Mouse (Mus musculus): ENCODE measurements around the gene Acot7. TPM values are rescaled to one million over a fixed set of nuclear protein-coding genes. Genes with fewer than 3 reads are reported as not detected.

Gene Acot7
- polyA plus RNA-seq, 1 experiment from 2014 or later = 219 TPM

- peaks cover 68% of the 10 kb centered on the region for H3K27me3 ChIP-seq
- H3K4me2 ChIP-seq (replicated peaks) = 0 out of 2 replicates have a peak overlapping the region, but pooled peaks have one; percentile 11
- no peak overlapping the region for H3K27ac ChIP-seq (replicated peaks)
- WGBS = 13% methylated on average over 21 of the region's 21 CpGs
- H3K4me3 ChIP-seq = no peak overlapping the region
- no peaks in the 10 kb centered on the region for H3K9me3 ChIP-seq
- no peak for ATAC-seq (replicated peaks)
- peaks cover 23% of the 10 kb centered on the region for H3K4me1 ChIP-seq
- H3K9ac ChIP-seq (replicated peaks) = no peak overlapping the region
- no peaks in the 10 kb centered on the region for H3K36me3 ChIP-seq
Observed at GRCm38 (mm10) chr4:152157779-152158584, 20.0 kb upstream of the Acot7 start.

- Histone ChIP-seq H3K9me3 (no peaks in the 10 kb centered on the region), H3K27me3 (peaks cover 62% of the 10 kb centered on the region), H3K9ac (replicated peaks) (no peak within 1 kb of the TSS), H3K27ac (replicated peaks) (no peak within 1 kb of the TSS), H3K36me3 (no peaks in the 10 kb centered on the region), H3K4me3 (no peak within 1 kb of the TSS), H3K4me1 (peaks cover 19% of the 10 kb centered on the region), H3K4me2 (replicated peaks) (0 out of 2 replicates have a peak within 1 kb of the TSS, but pooled peaks have one; percentile 11)
- 3% methylated on average over 35 of the region's 35 CpGs for WGBS
- no peak for ATAC-seq (replicated peaks)
Observed at GRCm38 (mm10) chr4:152158585-152159284, 19.2 kb upstream of the Acot7 start, which contains the start of gene Hes2. Hes2 (plus strand) TSS chr4:152158867.

GRCm38 (mm10) chr4:152159285-152159678, 18.7 kb upstream of the Acot7 start:
- peaks cover 16% of the 10 kb centered on the region for H3K4me1 ChIP-seq
- no peak overlapping the region for H3K9ac ChIP-seq (replicated peaks)
- H3K4me2 ChIP-seq (replicated peaks) = no peak overlapping the region
- H3K4me3 ChIP-seq = no peak overlapping the region
- ATAC-seq (replicated peaks) = no peak
- no peaks in the 10 kb centered on the region for H3K36me3 ChIP-seq
- peaks cover 56% of the 10 kb centered on the region for H3K27me3 ChIP-seq
- H3K9me3 ChIP-seq = no peaks in the 10 kb centered on the region
- no peak overlapping the region for H3K27ac ChIP-seq (replicated peaks)
- WGBS = 1% methylated on average over 19 of the region's 19 CpGs

- no peak overlapping the region for H3K4me2 ChIP-seq (replicated peaks)
- H3K27me3 ChIP-seq = peaks cover 52% of the 10 kb centered on the region
- no peak for ATAC-seq (replicated peaks)
- H3K27ac ChIP-seq (replicated peaks) = no peak overlapping the region
- no peaks in the 10 kb centered on the region for H3K9me3 ChIP-seq
- 38% methylated on average over 4 of the region's 4 CpGs for WGBS
- H3K36me3 ChIP-seq = no peaks in the 10 kb centered on the region
- no peak overlapping the region for H3K9ac ChIP-seq (replicated peaks)
- peaks cover 16% of the 10 kb centered on the region for H3K4me1 ChIP-seq
- no peak overlapping the region for H3K4me3 ChIP-seq
Observed at GRCm38 (mm10) chr4:152160748-152161147, 17.2 kb upstream of the Acot7 start.

- WGBS = 74% methylated on average over 6 of the region's 6 CpGs
- Histone ChIP-seq H3K27ac (replicated peaks) (no peak overlapping the region), H3K9ac (replicated peaks) (no peak overlapping the region), H3K36me3 (no peaks in the 10 kb centered on the region), H3K9me3 (no peaks in the 10 kb centered on the region), H3K4me3 (no peak overlapping the region), H3K4me1 (peaks cover 16% of the 10 kb centered on the region), H3K4me2 (replicated peaks) (no peak overlapping the region), H3K27me3 (peaks cover 52% of the 10 kb centered on the region)
- no peak for ATAC-seq (replicated peaks)
Observed at GRCm38 (mm10) chr4:152161601-152162000, 16.3 kb upstream of the Acot7 start.

DNA sequence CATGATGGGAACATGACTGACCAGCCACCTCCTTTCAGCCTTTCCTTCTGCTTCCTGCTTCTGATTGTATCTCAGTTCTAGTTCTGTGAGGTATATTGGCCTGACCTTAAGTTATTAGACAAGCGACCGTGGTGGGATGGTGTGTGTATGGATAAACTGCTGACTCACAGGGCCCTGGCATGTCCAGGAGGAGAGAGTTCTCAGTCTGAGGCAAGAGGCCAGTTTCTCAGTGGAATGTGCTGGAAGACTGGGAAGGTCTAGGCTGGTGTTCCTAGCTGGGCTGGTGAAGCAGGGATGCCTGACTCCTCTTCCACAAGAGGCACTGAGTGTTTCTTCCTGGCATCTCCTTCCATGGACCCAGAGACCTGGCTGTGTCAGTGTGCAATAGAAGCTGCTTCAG, 15.2 kb upstream of the Acot7 start:
- no peak overlapping the region for H3K4me2 ChIP-seq (replicated peaks)
- peaks cover 44% of the 10 kb centered on the region for H3K27me3 ChIP-seq
- H3K9me3 ChIP-seq = no peaks in the 10 kb centered on the region
- ATAC-seq (replicated peaks) = no peak
- peaks cover 16% of the 10 kb centered on the region for H3K4me1 ChIP-seq
- H3K36me3 ChIP-seq = no peaks in the 10 kb centered on the region
- no peak overlapping the region for H3K4me3 ChIP-seq
- WGBS = 89% methylated on average over 2 of the region's 2 CpGs
- no peak overlapping the region for H3K9ac ChIP-seq (replicated peaks)
- no peak overlapping the region for H3K27ac ChIP-seq (replicated peaks)

- Histone ChIP-seq H3K27me3 (peaks cover 19% of the 10 kb centered on the region), H3K9ac (replicated peaks) (no peak overlapping the region), H3K4me3 (no peak overlapping the region), H3K4me1 (peaks cover 6% of the 10 kb centered on the region; the same call in 1 of the 2 replicates), H3K9me3 (no peaks in the 10 kb centered on the region), H3K36me3 (no peaks in the 10 kb centered on the region), H3K27ac (replicated peaks) (no peak overlapping the region), H3K4me2 (replicated peaks) (no peak overlapping the region)
- 28% methylated on average over 22 of the region's 22 CpGs for WGBS
- no peak for ATAC-seq (replicated peaks)
Observed at GRCm38 (mm10) chr4:152165036-152165931, 12.7 kb upstream of the Acot7 start.

GRCm38 (mm10) chr4:152168052-152168451, 9.9 kb upstream of the Acot7 start:
- Histone ChIP-seq H3K9ac (replicated peaks) (no peak overlapping the region), H3K9me3 (no peaks in the 10 kb centered on the region), H3K27ac (replicated peaks) (no peak overlapping the region), H3K27me3 (peaks cover 4% of the 10 kb centered on the region; the same call in 1 of the 2 replicates), H3K4me3 (no peak overlapping the region), H3K36me3 (no peaks in the 10 kb centered on the region), H3K4me1 (peaks cover 6% of the 10 kb centered on the region; the same call in 1 of the 2 replicates), H3K4me2 (replicated peaks) (no peak overlapping the region)
- ATAC-seq (replicated peaks) = no peak
- WGBS = 40% methylated on average over 8 of the region's 8 CpGs

DNA sequence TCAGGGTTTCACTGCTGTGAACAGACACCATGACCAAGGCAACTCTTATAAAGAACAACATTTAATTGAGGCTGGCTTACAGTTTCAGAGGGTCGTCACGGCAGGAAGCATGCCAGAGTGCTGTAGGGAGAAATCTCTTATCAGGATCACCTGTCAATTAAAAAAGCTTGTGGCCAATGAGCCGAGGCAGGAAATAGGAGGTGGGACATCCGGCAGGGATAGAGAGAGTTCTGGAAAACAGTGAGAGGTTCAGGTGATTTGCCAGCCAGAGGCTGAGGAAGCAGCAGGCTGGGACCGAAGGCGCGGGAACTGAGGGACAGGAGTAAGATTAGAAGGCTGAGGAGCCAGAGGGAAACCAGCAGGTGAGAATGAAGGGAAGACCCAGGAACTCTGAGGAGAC, 8.8 kb upstream of the Acot7 start:
- H3K36me3 ChIP-seq = no peaks in the 10 kb centered on the region
- no peak overlapping the region for H3K9ac ChIP-seq (replicated peaks)
- peaks cover 4% of the 10 kb centered on the region; the same call in 1 of the 2 replicates for H3K27me3 ChIP-seq
- H3K4me2 ChIP-seq (replicated peaks) = no peak overlapping the region
- H3K4me3 ChIP-seq = no peak overlapping the region
- 84% methylated on average over 7 of the region's 7 CpGs for WGBS
- H3K27ac ChIP-seq (replicated peaks) = no peak overlapping the region
- no peak for ATAC-seq (replicated peaks)
- no peaks in the 10 kb centered on the region for H3K9me3 ChIP-seq
- H3K4me1 ChIP-seq = peaks cover 6% of the 10 kb centered on the region; the same call in 1 of the 2 replicates

GRCm38 (mm10) chr4:152170286-152170685, 7.6 kb upstream of the Acot7 start:
- Histone ChIP-seq H3K27me3 (peaks cover 6% of the 10 kb centered on the region; the same call in 1 of the 2 replicates), H3K9ac (replicated peaks) (no peak overlapping the region), H3K4me1 (peaks cover 6% of the 10 kb centered on the region; the same call in 1 of the 2 replicates), H3K9me3 (no peaks in the 10 kb centered on the region), H3K36me3 (no peaks in the 10 kb centered on the region), H3K27ac (replicated peaks) (no peak overlapping the region), H3K4me3 (no peak overlapping the region), H3K4me2 (replicated peaks) (no peak overlapping the region)
- ATAC-seq (replicated peaks) = no peak
- WGBS = 87% methylated on average over 10 of the region's 10 CpGs

DNA sequence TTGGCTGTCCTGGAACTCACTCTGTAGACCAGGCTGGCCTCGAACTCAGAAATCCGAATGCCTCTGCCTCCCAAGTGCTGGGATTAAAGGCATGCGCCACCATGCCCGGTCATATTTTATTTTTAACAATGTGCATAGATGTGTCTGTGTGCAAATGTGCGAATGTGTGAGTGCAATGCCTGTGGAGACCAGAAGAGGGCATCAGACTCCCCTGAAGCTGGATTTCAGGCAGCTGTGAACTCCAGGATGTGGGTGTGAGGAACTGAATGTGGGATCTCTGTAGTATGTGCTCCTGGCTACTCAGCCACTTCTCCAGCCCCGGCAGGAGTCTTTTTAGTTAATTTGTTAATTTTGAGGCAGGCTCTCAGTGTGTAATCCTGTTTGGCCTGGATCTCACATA, 6.4 kb upstream of the Acot7 start:
- Histone ChIP-seq H3K27me3 (peaks cover 7% of the 10 kb centered on the region; the same call in 1 of the 2 replicates), H3K9me3 (no peaks in the 10 kb centered on the region), H3K36me3 (no peaks in the 10 kb centered on the region), H3K9ac (replicated peaks) (no peak overlapping the region), H3K4me1 (peaks cover 6% of the 10 kb centered on the region; the same call in 1 of the 2 replicates), H3K4me2 (replicated peaks) (no peak overlapping the region), H3K4me3 (no peak overlapping the region), H3K27ac (replicated peaks) (no peak overlapping the region)
- no peak for ATAC-seq (replicated peaks)
- WGBS = 86% methylated on average over 6 of the region's 6 CpGs

Data from forebrain, embryonic 15.5 days (tissue).